Mouse (Mus musculus): Measurements from ENCODE around the gene Epc2.

GRCm38 (mm10) chr2:49431015-49431414 lies 20.3 kb upstream of the Epc2 start:
- TF ChIP-seq POLR2A (IDR thresholded peaks at IDR 0.05; ENCODE audit: low read depth, low read length) (no peak), CTCF (IDR thresholded peaks at IDR 0.05; ENCODE audit: extremely low read depth, insufficient read length, insufficient replicate concordance, low read depth, low read length) (no peak)

Measured in small intestine, adult 2 months (tissue).